Mouse (Mus musculus) liver, postnatal 0 days (tissue): ENCODE results near the gene C330021F23Rik.

Experiments
- CTCF ChIP-seq: sonication (generic); IDR thresholded peaks from 2 replicates; pipeline ENCODE4 v1.5.1; 2016; ENCODE audit warnings: antibody characterized with exemption, low read depth
- EP300 ChIP-seq: IDR thresholded peaks from 2 replicates; pipeline ENCODE4 v1.6.1; 2016; ENCODE audit warnings: antibody characterized with exemption, low read depth, mild to moderate bottlenecking

DNA sequence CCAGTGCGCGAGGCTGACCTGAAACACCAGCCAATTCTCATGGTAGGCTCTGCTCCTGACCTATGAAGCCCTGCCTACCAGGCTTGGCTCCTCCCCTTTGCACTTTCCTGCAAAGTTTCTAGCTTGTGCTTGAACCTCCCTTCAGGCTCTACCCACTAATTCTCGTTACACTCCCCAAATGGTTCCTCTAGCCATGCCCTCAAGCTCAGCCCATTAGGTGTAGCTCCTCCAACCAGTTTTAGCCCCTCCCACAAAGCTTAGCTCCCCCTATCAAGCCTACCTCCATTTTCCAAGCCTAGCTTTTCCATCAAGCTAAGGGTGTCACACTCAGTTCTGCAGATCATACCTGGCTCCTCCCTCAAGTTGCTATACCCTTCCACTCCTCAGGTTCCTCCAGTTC lies 30.3 kb downstream of the C330021F23Rik start:
- TF ChIP-seq CTCF (no peak), EP300 (no peak)
